Mouse (Mus musculus) hindbrain, postnatal 0 days (tissue): ENCODE data around the gene Syde1. TPM values are rescaled to one million over a fixed set of nuclear protein-coding genes. Genes with fewer than 3 reads are reported as not detected.

Source experiments
- ATAC-seq: fragments of 200-750 bp; cut with Nextera tagmentation; 2 replicates; pipeline ENCODE4 v1.8.0; 2017; ENCODE audit warnings: mild to moderate bottlenecking, moderate TSS enrichment, moderate library complexity
- DNase-seq: peaks from one replicate; pipeline ENCODE4 v3.0.0-alpha.2; 2015; ENCODE audit warnings: low spot score
- H3K27ac ChIP-seq: fragments of 300-500 bp; sonication (generic); 2 replicates; pipeline ENCODE4 v1.5.1; 2014; ENCODE audit warnings: mild to moderate bottlenecking
- H3K27me3 ChIP-seq: fragments of 300-500 bp; sonication (generic); 2 replicates; pipeline ENCODE4 v1.6.1; 2014; ENCODE audit warnings: low read length, mixed read lengths; ENCODE audit not compliant: insufficient read depth
- H3K36me3 ChIP-seq: fragments of 300-500 bp; sonication (generic); 2 replicates; pipeline ENCODE4 v1.6.1; 2014; ENCODE audit warnings: low read length, mixed read lengths; ENCODE audit not compliant: insufficient read depth
- H3K4me1 ChIP-seq: fragments of 300-500 bp; sonication (generic); 2 replicates; pipeline ENCODE4 v1.6.1; 2014; ENCODE audit warnings: antibody characterized with exemption, low read length, mixed read lengths; ENCODE audit not compliant: insufficient read depth
- H3K4me2 ChIP-seq: fragments of 300-500 bp; sonication (generic); 2 replicates; pipeline ENCODE4 v1.6.1; 2014; ENCODE audit warnings: low read depth, mild to moderate bottlenecking, low read length, moderate library complexity, mixed read lengths
- H3K4me3 ChIP-seq: fragments of 300-500 bp; sonication (generic); 2 replicates; pipeline ENCODE4 v1.5.1; 2014; ENCODE audit warnings: low read length
- H3K9ac ChIP-seq: fragments of 300-500 bp; sonication (generic); replicated peaks from 2 replicates; pipeline ENCODE4 v1.6.1; 2014; ENCODE audit warnings: mild to moderate bottlenecking, low read length, moderate library complexity, mixed read lengths
- H3K9me3 ChIP-seq: fragments of 300-500 bp; sonication (generic); 2 replicates; pipeline ENCODE4 v1.6.1; 2016; ENCODE audit warnings: low read length, mixed read lengths
- CTCF ChIP-seq: IDR thresholded peaks from 2 replicates; pipeline ENCODE4 v1.5.1; 2016; ENCODE audit warnings: antibody characterized with exemption, control low read depth, low read depth
- WGBS: fragments of 180-500 bp; shearing (Covaris S2); extraction: QIAGEN DNeasy Blood & Tissue Kit; methylation state at CpG from one replicate; pipeline ENCODE4 v1.1.7; 2014; 5-methylcytosine and 5-hydroxymethylcytosine counted together
- polyA plus RNA-seq: library from polyadenylated mRNA; unstranded; fragments of >200 nt; fragmentation: Nextera tagmentation; extraction: Ambion mirVana; gene quantifications from 2 replicates; pipeline ENCODE4 v1.2.1, GENCODE M21; 2015
- total RNA-seq: library from RNA; depleted of rRNA; stranded (reverse); fragments of >200 nt; gene quantifications from 2 replicates; pipeline ENCODE4 v1.2.3, GENCODE M21; 2014

Gene Syde1
- total and polyA plus RNA-seq, 2 experiments from 2014 or later: 3.6 to 7.2 TPM

DNA sequence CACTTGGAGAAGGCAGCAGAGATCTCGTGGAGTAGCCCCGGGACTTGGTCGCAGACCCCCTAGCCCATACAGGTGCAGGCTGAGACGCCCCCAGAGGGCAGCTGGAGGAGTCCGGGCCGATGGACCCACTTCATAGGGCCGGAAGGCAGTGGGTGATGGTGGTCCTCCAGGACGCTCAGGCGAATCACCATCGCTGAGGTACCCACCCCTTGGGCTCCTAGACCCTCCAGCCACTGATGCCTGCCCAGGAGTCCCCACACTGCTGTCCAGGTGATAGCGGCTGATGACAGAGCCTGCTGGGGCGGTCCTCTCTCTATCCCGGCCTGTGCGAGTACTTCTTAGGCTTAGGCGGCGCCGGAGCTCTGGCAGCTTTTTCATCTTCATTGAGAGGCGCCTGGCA, 2.5 kb downstream of the Syde1 start:
- Histone ChIP-seq H3K27me3 (no peaks in the 10 kb centered on the region), H3K9ac (no peak overlapping the region), H3K27ac (no peak overlapping the region), H3K4me3 (no peak overlapping the region), H3K4me2 (no peak overlapping the region), H3K36me3 (peaks cover 12% of the 10 kb centered on the region), H3K9me3 (no peaks in the 10 kb centered on the region), H3K4me1 (no peaks in the 10 kb centered on the region)
- no peak for DNase-seq
- no peak for TF ChIP-seq CTCF
- ATAC-seq: no peak
- WGBS: 98% methylated on average over 18 of the region's 18 CpGs

DNA sequence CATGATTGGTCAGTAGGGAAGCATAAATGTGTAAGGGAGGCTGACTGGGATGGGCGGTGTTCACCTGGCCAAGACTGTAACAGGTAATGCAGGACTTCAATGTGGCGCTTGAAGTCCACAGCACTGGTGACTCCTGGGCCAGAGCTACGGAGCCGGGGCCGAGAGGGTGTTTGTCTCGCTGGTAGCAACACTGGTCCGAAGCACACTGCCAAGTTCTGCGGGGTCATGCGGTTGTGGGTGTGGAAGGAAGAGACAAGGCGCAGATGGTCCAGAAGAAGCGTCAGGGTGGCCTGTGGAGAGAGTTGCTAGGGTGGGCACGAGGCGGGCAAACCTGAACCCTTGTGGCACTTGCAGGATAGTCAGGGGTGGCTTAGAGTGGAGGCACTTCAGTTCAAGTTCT, 5.7 kb downstream of the Syde1 start:
- no peaks in the 10 kb centered on the region for H3K9me3 ChIP-seq
- no peak overlapping the region for H3K27ac ChIP-seq
- H3K36me3 ChIP-seq: peaks cover 35% of the 10 kb centered on the region
- H3K4me3 ChIP-seq: no peak overlapping the region
- DNase-seq (no peak), ATAC-seq (no peak)
- H3K27me3 ChIP-seq: no peaks in the 10 kb centered on the region
- H3K4me1 ChIP-seq: no peaks in the 10 kb centered on the region
- H3K9ac ChIP-seq: no peak overlapping the region
- WGBS: 95% methylated on average over 13 of the region's 13 CpGs
- no peak for TF ChIP-seq CTCF
- no peak overlapping the region for H3K4me2 ChIP-seq

DNA sequence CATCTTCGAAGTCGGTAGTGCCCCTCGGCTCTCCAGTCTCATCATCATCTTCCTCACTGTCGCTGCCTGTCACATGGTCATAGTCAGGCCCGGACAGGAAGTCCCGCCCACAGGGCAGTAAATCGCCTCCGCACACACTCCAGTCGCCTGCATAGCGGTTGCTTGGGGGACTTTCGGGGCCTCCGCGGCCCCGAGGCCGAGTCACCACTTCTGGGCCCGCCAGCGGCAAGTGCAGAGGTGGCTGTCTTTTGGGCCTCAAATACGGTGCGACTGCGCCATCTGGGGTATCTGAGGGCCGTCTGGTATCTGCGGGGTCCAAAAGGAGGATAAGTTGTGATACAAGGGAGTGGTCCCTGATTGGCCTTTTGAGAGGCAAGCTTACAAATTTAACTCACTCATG, 6.2 kb downstream of the Syde1 start:
- no peak overlapping the region for H3K9ac ChIP-seq
- H3K27me3 ChIP-seq: no peaks in the 10 kb centered on the region
- H3K4me2 ChIP-seq: no peak overlapping the region
- TF ChIP-seq CTCF: no peak
- no peaks in the 10 kb centered on the region for H3K9me3 ChIP-seq
- DNase-seq (no peak), ATAC-seq (no peak)
- no peaks in the 10 kb centered on the region for H3K4me1 ChIP-seq
- no peak overlapping the region for H3K27ac ChIP-seq
- no peak overlapping the region for H3K4me3 ChIP-seq
- whole genome bisulfite sequencing: 90% methylated on average over 22 of the region's 22 CpGs
- peaks cover 39% of the 10 kb centered on the region for H3K36me3 ChIP-seq

- no peak for TF ChIP-seq CTCF
- Histone ChIP-seq H3K4me1 (no peaks in the 10 kb centered on the region), H3K36me3 (peaks cover 43% of the 10 kb centered on the region), H3K4me3 (no peak overlapping the region), H3K27me3 (no peaks in the 10 kb centered on the region), H3K9me3 (no peaks in the 10 kb centered on the region), H3K4me2 (no peak overlapping the region), H3K9ac (no peak overlapping the region), H3K27ac (no peak overlapping the region)
- WGBS: 79% methylated on average over 1 of the region's 1 CpGs
- DNase-seq (no peak), ATAC-seq (no peak)
These were observed 6.8 kb downstream of the Syde1 start for GRCm38 (mm10) chr10:78584996-78585395.

DNA sequence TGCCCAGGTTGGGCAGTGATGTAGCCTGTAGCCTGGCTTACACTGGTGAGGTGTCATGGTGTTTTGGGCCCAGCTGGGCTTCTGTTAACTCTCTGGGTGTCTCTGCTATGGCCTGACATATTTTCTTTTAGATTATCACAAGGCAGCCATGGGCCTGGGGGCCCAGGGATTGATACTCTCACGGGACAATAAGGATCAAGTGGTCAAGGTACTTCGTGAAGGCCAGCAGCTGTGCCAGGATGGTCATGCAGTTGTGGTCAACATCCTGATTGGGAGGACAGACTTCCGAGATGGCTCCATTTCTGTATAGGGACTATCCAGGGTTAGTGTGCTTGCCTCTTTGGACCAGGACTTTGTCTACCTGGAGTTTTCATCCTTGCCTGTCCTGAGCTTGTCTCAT, 7.8 kb downstream of the Syde1 start:
- no peak for ATAC-seq
- H3K27me3 ChIP-seq: no peaks in the 10 kb centered on the region
- no peak overlapping the region for H3K9ac ChIP-seq
- DNase-seq: no peak
- no peaks in the 10 kb centered on the region for H3K9me3 ChIP-seq
- H3K36me3 ChIP-seq: peaks cover 52% of the 10 kb centered on the region
- H3K4me2 ChIP-seq: no peak overlapping the region
- no peaks in the 10 kb centered on the region for H3K4me1 ChIP-seq
- no peak for TF ChIP-seq CTCF
- H3K27ac ChIP-seq: no peak overlapping the region
- H3K4me3 ChIP-seq: no peak overlapping the region
- WGBS: 74% methylated on average over 3 of the region's 3 CpGs

DNA sequence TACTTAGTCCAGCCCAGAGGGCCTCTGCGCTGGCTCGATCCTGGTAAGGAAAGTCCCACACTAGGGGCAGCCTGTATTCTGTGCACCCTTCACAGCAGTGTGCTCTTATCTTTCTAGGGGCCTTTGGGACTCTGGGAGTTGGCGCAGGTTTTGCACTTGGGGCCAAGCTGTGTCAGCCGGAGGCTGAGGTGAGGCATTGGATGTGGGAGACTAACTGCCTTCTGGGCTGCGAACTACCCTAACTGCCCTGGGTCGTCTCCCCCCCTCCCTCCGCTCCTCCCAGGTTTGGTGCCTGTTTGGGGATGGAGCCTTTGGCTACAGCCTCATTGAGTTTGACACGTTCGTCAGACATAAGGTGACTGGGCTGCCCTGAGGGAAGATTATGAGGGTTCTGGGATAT, 8.4 kb downstream of the Syde1 start:
- Histone ChIP-seq H3K4me3 (no peak overlapping the region), H3K27ac (no peak overlapping the region), H3K9me3 (no peaks in the 10 kb centered on the region), H3K4me1 (no peaks in the 10 kb centered on the region), H3K27me3 (no peaks in the 10 kb centered on the region), H3K4me2 (no peak overlapping the region), H3K9ac (no peak overlapping the region), H3K36me3 (peaks cover 55% of the 10 kb centered on the region)
- TF ChIP-seq CTCF: no peak
- 77% methylated on average over 9 of the region's 9 CpGs for WGBS
- DNase-seq (no peak), ATAC-seq (no peak)

DNA sequence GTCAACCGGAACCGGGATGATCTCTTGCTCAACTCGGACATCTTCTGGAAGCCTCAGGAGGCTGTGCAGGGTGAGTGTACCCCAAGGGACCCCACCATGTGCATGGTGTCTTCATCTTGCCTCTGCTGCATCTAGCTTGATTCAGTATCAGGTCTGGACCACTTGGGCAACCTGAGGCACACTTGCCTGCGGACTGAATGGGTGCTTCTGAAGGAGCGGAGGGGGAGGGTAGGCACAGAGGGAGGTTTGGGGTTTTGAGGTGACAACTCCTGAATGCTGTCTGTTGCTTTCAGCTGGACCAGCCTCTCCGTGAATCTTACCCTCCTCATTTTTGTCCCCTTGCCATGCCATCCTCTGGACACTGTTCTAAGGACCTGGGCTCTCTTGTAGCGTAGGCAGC, 10.6 kb downstream of the Syde1 start:
- Histone ChIP-seq H3K36me3 (peaks cover 55% of the 10 kb centered on the region), H3K27ac (no peak overlapping the region), H3K4me3 (no peak overlapping the region), H3K4me1 (peaks cover under 1% of the 10 kb centered on the region; the same call in 1 of the 2 replicates), H3K27me3 (no peaks in the 10 kb centered on the region), H3K4me2 (no peak overlapping the region), H3K9ac (no peak overlapping the region), H3K9me3 (no peaks in the 10 kb centered on the region)
- ATAC-seq: no peak
- TF ChIP-seq CTCF: no peak
- no peak for DNase-seq
- WGBS: 90% methylated on average over 7 of the region's 7 CpGs
